Mouse (Mus musculus) skeletal muscle tissue, adult 2 months (tissue): Measurements from ENCODE around the gene Vpreb3.

Experiments used
- DNase-seq: peaks from one replicate; pipeline ENCODE4 v3.0.0-alpha.2; 2012; ENCODE audit warnings: low read depth, low spot score

Vpreb3 gene

DNA sequence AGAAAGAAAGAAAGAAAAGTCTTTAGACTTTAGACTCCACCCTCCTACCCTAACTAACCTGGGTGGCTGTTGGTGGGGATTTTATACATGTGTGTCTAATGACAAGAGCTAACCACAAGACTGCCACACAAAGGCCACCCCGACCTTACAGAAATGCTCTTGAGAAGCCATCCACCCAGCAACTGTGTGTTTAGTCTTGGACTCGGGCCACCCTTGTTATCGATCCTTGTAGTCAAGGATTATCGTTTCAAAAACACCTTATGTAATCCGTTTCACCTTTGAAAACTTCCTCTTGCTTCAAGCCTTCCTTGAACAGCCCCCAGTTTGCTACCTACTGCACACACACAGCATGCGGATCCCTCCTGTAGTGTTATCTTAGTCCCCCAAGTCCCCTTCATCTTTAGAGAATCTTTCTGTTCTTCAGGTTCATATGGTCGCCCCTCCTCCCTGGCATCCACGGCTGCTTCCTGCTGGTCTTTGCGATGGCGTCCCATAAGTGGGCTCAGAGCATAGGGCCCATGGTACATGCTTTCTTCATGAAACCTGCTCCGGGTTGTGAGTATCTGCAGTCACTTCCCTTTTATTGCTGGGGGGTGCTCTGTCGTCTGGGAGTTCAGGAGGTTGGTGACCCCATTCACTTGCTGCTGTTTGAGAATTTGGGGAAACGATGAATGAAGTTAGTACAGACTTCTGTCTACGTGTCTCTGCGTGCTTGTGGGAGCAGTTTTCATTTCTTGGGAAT is at the start of gene Vpreb3:
Gene Vpreb3 (plus strand): TSS at position 322 of the 742 bp plus-strand sequence.
- no peak for DNase-seq

DNA sequence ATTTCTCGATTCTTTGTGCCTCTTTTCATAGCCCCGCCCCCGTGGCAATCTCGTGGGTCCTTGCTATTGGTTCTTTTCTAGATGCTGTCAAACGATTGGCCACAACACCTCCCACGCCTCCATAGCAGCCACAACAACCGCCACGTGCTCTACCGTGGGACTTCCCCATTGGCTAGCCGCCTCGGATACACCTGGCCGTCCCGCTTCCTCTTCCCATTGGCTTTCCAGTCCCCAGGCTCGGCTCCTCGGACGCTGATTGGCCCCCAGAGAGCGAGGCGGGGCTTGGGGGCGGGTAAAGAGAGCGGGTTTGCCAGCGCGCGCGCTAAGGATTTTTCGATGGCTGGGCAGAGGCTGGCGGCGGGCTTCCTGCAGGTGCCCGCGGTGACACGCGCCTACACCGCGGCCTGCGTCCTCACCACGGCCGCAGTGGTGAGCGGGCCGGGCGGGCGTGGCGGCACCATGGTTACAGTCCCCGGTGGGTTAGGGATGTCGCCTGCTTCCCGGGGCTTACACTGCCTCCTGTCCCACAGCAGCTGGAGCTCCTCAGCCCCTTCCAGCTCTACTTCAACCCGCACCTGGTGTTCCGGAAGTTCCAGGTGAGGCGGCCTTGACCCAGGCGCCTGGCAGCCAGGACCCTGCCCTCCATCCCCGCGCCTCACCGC is 49.6 kb upstream of the Vpreb3 start, which contains the start of gene Derl3:
Gene Derl3 (plus strand): TSS at position 325 of the 662 bp plus-strand sequence.
- peak; percentile 90 for DNase-seq

DNA sequence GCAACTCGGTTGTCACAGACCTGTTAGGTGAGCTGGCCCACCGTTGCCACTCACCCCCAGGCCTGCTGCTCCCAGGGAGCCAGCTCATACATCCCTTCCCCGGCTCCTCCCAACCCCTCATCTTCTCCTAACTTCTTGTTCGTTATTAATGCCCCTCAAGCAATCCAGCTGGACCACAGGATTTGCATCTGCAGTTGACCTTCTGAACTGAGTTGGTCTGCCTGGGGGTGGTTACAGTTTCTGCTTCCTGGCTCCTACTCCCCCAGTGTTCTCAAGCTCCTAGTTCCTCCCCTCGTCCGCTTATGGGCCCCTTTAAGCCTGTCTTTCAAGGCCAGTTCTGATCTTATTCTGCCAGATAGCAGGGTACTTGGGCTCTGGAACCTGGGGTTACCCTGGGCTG is 48.3 kb upstream of the Vpreb3 start:
- DNase-seq: no peak

DNA sequence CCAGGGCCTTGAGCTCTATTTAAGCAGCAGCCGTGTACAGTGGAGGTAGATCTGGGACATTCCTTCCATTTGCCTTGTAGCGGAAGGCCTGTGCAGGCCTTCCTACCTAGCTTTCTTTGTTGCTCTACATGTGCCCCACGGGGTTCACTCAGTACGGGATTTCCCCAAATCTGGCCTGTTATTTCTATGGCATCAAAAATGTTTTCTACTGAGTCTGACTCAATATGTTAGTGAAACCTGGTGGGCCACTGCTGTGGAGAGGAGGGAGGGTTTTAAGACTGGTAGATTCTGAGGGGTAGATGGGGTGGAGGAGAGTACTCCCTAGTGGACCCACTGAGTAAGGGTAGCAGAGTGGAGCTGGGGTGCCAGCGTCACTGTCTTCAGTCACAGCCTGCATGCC is 47.1 kb upstream of the Vpreb3 start:
- no peak for DNase-seq

DNA sequence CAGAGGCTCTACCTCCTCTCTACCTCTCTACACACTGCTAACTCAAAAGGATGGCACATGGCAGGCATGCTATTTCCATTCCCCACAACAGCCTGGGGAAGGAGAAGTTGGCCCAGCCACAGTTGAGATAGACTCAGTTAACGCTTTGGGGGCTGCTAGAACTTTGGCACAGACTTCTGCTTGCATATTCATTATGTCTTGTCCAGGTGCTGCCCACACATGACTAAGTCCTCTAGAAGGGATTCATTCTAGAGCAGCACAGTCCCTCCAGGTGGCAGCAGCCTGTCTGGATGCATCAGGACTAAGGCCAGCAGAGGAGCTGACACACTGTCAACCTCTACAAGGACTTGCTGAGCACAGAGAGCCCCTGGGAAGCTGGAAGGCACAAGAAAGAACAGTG is 46.6 kb upstream of the Vpreb3 start:
- no peak for DNase-seq

DNA sequence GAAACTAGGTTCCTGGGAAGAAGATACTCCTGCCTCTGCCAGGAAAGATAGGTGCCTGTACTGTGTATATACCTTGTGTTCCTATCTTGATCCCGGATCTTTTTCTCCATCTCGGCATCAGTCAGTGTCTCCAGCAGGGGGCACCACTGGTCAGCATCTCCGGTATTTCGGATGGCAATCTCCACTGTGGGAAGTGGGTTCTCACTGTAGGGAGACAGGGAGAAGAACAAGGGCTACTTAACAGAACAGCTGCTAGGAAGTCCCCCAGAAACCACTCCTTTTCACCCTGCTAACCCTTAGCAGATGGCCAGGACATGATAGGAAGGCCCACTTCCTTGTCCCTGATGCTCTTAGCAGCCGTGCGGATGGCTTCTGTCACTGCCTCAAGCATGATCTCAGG is 45.5 kb upstream of the Vpreb3 start:
- DNase-seq: peak; percentile 62

DNA sequence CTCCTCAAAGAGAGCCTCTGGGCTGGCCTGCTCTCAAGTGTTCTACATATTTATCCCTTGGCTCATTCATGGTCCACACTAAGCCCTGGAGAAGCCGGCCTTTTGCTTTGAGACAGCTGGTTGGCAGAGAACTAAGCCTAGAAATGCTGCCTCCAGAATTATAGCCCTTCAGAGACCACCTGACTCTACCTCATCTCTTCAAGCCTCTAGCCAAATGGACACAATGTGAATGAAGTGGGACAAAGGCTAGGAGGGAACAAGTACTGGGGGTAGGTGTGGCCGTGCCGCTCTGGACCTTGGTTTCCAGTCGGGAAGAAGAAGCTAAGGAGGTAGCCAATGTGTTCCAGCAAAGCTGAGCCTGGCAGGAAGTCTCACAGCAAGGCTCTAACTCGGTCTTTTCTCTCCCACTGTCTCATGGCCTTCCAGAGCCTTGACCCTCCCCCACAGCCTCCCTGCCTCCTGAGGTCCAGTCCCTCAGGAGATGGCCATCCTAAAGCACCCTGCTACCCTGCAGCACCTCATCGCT is 44.8 kb upstream of the Vpreb3 start:
- no peak for DNase-seq

DNA sequence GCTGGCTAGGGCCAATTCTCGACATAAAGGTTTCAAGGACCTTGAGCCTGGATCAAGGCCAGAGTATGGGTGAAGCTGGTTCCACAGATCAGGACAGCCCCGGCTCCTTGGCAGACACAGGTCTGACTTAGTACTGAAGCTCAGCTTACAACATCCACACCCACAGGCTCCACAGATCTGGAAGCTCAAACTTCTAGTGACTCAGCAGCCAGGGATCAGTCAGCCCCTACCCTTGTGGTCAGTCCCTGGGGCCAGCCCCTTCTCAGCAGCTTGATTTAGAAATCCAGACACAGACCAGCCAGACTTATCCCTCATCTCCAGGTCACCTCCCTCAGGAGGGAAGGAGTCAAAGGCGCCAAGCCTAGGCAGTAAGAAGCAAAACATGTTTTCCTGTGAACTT is 44.0 kb upstream of the Vpreb3 start:
- DNase-seq: peak; percentile 92

DNA sequence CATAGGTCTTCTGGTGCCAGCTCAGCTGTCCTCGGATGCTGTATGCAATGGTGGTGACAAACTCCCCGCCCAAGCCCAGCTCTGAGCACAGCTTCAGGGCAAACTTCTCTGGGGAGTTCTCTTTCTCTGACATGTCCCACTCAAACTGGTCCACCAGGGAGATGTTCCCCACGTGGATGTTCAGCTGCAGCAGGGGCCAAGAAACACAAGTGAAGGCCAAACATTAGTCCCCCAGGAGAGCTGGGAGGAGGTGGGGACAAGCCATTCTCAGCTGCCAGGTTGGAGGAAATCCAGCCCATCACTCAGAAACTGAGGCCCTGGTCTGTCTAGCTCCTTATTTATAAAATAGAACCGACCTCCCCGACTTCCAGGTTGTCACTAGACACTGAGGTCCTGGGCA is 38.5 kb upstream of the Vpreb3 start:
- no peak for DNase-seq

DNA sequence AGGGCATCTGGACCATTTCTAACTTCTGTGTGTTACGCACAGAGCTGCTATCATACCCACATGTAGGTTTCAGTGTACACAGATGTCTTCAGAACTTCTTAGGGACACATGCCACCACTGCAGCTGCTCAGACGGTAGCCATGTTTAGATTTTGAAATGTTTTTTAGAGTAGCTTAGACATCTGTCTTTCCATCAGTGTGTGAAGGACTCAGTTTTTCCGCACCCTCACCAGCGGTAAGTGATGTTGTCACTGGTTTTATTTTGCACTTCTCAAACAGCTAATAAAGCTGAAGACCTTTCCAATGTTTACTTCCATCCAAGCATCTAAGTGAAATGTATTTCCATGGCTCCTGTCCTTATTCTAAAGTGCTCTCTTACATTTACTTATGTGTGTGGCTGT is 36.0 kb upstream of the Vpreb3 start:
- no peak for DNase-seq

DNA sequence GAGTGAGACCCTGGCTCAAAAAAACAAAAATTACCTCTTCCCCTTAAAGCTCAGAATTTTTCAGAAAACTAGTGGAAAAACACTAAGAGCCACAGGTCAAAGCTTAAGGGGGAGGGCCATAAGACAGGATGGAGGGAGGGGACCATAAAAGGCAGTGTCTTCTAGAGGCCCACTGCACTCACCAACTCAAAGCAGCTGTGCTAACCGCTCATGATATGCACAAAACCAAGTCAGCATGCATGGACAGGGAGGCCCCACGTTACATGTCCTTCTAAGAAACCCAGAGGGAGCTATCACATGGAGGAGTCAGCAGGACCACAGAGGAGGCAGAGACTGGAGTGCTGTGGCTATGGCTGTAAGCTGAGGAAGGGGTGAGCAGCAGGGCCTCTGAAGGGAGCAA is 32.2 kb upstream of the Vpreb3 start:
- DNase-seq: no peak

DNA sequence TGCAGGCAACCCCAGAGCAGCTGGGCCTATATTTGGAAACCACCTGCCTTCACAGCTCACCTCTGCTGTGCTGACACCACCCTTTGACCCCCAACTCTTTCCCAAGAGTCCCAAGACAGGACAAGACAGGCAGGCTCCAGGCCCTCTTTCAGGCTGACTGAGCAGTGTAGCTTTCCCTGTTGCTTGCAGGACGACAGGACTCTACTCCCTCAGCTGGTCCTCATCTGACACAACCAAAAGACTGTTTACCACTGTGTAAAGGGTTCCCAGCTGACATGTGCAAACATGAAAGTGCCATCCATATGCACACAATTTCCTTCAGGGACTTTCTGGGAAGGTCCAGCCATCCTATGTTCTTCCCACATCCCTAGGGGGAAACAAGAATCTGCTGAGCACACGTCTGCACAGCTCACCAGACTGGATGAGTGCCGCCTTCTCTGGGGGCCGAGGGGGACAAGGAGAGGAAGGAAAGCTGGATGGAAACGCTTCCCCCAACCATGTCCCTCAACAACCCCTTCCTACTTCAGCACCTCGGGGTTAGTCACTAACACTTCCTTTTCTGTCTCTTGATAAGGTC is 29.8 kb upstream of the Vpreb3 start:
- DNase-seq: no peak

DNA sequence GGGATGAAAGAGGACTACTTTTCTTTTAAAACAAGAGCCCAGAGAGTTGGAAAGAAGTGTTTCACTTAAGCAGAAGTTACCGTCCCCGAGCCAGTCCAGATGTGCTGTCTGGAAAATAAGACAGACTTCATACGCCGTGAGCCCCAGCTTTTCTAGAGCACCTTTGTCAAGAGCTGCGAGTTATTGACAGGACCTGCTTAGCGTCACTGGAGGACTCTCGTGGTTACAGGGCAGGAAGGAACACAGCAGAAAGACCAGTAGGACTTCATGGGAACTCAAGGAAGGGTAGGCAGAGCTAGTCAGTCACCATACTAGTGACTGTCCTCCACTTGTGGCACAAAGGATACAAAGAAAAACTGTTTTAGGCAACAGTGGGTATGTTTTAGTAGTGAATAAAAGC is 27.3 kb upstream of the Vpreb3 start:
- DNase-seq: no peak

DNA sequence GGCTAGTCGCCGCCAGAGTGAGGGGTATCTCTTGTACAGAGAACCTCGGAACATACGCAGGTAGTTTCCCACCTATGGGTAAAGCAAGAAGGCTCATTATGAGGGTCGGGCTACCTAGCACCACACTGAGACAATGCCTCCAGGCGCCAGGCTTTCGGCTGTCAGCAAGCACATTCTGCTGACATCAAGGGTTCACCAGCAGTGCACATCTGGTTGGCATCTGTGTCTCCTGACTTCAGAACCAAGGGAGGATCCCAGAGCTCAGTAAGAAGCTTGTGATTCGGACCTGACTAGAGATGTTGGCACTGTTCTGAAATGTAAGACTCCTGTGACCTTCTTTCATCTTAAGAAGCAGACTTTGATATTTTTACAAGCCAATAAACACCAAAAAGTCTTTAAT is 26.0 kb upstream of the Vpreb3 start:
- DNase-seq: no peak

DNA sequence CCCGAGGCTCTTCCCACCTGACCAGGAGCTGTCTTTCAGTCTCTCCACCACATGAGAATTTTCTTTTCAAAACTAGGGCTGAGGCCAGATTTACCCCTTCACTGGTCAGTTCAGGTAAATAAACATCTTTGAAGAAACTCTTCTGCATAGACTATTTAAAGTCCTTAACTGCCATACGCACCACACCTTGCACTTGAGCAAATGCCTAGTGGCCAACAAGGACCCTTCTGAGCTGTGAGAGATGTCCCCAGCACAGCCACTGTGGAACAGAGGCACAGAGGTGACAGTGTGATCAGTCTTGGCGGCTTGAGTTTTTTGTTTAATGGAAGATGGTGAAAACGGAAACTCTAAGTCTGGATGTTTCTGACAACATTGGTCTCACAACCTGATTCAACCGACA is 23.8 kb upstream of the Vpreb3 start:
- no peak for DNase-seq

DNA sequence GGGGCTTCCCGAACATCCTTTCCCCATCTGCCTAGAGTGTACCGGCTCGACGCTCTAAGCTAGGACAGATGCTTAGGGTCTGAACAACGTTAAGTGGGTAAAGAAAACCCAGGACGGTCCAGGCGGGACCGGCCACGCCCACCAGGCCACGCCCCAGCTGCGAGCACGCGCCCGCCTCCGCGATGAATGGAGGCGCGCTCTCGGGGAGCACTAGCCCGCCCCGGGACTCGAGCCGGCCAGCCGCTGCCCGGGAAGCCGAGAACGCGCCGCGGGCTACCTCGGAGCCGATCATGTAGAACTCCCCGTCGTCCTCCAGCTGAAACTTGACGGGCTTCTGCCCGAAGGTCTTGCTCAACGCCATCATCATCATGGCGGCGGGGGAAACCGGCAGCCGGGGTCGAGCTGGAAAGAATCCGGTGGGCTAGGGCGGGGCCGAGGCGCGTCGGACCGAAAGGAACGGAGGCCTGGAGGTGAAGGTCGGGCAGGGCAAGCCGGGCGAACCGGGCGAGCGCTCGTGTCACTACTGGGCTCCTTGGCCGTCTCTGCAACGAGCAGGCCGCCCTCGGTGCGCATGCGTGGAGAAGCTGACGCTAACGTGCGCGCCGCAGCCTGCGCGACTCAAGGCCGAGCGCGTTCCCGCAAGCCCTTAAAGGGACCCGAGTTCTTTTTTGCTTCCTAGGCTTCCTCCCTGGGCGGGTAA is 21.7 kb upstream of the Vpreb3 start, which contains the start of gene Smarcb1:
Gene Smarcb1 (minus strand): TSS at position 592 of the 700 bp plus-strand sequence.
- DNase-seq: peak; percentile 95

DNA sequence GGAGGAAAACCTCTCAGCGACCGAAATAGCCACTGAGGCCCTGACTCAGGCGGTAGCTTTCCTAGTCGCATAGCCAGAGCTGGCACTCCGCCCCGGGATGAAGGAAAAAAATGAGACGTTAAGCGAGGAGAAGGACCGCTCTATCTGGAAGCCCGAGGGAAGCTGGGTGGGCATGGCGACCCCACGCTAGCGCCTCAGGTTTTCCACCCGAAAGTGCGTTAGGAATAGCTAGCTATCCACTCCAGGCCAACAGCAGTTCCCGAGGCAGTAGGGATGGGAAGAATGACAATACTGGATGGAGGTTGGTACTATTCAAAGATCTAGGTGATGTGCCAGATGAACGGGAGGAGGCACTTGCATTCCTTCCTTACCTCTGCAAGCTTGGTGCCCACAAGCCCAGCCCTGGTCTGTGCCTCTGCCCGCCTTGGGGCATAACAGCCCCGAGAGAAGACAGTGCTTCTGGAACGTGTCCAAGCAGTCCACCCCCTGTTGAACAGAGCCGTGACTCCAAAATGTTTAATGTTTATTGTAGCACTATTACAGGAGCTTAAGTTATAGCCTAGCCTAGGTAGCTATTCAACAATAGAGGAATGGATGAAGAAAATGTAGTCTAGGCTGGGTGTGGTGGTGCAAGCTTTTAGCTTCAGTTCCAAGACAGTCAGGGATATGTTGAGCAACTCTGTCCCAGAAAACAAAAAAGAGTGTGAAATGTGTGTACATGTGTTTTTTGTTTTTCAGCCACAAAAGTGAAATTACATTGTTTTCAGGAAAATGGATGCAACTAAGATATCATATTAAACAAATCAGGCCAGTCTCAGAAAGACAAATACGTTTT is 20.9 kb upstream of the Vpreb3 start:
- no peak for DNase-seq

DNA sequence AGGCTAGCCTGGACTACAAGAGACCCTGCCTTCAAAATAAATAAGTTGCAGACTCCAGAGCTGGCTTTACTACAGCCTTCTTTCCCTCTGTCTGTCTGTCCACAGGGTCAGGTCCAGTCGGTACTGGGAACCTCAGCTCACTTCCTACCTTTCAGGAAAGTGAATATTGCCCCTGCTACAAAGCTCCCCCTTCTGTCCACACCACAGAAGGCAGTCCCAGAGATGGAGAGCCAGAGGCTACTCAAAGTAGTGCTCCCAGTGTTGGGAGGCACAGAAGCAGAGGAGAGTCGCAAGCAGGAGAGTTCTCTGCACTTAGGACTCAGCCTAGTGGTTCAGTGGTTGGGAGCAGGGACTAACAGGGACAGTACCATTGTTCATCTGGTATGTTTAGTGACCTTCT is 18.5 kb upstream of the Vpreb3 start:
- no peak for DNase-seq

DNA sequence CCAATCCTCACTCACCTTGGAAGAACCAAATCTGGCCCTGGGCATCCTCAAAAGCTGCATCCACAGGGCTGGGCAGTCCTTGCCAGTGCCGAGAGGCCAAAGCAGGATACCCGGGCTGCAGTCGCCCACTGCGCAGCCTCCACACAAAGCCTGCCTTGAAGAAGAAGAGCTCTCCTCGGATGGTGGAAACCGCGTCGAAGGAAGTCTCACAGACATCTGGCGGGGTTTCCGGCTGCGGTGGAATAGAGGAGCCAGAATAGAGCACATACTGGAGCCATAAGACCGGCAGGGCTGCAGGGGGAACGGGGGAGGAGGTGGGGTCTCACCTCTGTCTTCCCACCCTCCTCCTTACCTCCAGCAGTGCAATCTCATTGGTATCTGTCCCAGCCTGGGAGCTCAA is 16.5 kb upstream of the Vpreb3 start:
- DNase-seq: no peak

DNA sequence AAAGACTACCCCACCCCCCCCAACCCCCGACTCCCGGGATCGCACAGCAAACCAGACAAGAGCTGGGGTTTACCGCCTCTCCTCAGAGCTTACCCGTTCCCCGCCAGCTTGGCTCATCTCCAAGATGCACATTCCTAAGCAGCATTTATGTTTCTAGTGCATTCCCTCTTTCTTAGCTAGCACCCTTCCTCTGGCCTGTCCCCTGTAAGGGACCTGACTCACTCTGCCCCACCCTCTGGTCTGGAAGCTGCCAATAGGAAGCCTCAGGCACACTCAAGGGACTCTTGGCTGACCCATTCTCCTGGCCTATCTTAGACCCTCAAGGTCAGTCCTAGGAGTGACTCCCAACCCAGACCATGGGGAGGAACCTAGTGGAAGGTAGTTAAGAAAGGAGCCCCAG is 12.6 kb upstream of the Vpreb3 start:
- no peak for DNase-seq

DNA sequence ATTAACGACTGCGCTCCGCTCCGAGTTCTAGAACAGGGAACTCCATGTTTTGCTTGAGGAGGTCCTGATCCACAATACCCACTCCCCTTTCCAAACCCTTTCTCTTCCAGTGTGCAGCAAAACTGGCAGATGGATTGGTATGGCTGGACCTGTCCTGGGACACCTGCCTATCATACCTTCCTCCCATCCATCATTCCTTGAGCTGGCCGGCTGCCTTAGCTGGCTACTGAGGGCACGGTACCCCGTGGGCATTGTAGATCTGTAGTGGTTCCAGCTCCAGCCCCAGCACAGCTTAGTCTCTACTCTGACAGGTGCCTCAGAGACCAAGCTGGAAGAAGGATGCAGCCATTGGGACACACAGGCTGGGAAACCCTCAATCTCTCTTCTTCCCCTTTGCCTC is 11.5 kb upstream of the Vpreb3 start:
- DNase-seq: no peak
